Mouse (Mus musculus) small intestine, adult 2 months (tissue): ENCODE measurements around the gene Igfbp7.

Experiments
- CTCF ChIP-seq: fragments of 200-500 bp; IDR thresholded peaks from 2 replicates; pipeline ENCODE4 v1.5.1; 2012; ENCODE audit warnings: low read depth, mild to moderate bottlenecking, control low read depth, inconsistent platforms, low read length, moderate library complexity, mixed read lengths; ENCODE audit not compliant: insufficient replicate concordance, insufficient read length; ENCODE audit errors: extremely low read depth
- POLR2A ChIP-seq: fragments of 200-500 bp; IDR thresholded peaks from 2 replicates; pipeline ENCODE4 v1.6.1; 2012; ENCODE audit warnings: low read depth, mild to moderate bottlenecking, control low read depth, inconsistent platforms, low read length, moderate library complexity

DNA sequence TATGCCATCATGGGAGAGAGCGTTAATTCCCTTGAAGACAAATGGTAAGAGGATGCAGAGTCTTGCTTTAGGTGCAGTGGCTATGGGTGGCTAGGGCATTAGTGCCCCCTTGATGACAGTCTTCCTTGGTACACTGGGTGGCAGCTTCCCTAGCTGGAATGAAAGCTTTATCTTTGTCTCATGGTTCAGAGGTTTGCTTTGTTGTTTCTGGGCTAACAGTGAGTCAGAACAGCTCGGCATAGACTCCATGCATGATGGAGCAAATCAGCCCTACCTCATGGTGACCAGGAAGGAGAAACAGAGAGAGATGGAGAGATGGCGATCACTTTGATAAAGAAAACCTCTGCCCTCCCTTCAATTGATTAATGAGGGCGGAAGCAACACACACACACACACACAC, 28.5 kb upstream of the Igfbp7 start:
- TF ChIP-seq POLR2A (no peak), CTCF (no peak)
